Mouse (Mus musculus): ENCODE measurements at regions not wholly inside any gene's neighbourhood (a gene's known extent, or its start where the extent isn't known, plus 50 kb on each side); places are given as distances from the start of the nearest gene placed in this dataset.

DNA sequence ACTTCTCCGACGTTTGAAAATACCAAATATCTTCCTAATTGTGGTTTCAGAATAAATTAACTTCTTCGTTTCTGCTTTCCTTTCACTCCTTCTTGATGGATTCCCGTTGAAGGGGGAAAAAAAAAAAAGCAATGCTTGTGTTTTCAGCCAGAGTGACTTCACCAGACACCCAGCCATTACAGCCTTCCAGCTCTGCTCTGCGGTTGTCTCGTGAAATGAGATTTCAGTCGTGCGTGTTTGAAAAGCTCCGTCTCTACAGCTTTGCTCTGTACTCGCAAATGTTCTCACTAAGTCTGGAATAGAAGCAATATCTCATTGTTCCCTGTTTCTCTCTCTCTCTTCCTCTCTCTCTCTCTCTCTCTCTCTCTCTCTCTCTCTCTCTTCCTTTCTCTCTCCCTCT, 509.6 kb upstream of the Kif2a start:
- no peak for DNase-seq

DNA sequence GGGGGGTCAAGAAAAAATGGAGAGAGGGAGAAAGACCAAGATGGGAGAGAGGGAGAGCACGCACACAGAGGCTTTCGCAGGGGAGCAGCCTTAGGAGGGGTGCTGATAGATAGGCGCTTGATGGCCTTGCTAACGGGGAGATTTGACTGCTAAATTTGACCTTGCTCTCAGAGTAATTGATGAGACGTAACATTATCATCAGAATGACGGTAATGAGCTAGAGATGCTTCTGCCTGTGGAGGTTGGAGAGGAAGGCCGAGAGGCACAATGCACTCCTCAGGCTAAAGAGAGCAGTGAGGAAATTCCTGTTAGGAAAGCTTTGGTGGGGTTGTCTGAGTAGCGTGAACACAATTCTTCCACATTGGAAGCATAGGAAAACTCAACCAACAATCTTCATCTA, 509.1 kb upstream of the Kif2a start:
- DNase-seq: no peak

DNA sequence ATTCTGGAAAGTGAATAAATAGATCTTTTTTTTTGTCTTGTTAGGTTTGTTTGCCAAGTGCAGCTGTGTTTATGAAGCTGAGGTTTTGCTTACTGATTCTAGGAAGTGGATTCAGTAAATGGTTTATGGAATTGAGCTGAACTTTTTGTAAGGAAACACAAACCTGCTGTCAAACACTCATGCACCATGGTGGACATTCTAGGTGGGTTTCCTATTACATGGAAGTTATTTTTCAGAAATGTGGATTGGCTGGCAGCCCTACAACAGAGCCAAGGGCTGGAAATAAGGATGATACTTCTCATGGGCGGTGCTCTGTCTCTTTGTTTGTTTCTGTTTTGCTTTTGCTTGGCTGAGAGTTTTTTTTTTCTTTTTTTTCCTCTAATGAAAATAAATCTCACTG, 508.5 kb upstream of the Kif2a start:
- DNase-seq: no peak

DNA sequence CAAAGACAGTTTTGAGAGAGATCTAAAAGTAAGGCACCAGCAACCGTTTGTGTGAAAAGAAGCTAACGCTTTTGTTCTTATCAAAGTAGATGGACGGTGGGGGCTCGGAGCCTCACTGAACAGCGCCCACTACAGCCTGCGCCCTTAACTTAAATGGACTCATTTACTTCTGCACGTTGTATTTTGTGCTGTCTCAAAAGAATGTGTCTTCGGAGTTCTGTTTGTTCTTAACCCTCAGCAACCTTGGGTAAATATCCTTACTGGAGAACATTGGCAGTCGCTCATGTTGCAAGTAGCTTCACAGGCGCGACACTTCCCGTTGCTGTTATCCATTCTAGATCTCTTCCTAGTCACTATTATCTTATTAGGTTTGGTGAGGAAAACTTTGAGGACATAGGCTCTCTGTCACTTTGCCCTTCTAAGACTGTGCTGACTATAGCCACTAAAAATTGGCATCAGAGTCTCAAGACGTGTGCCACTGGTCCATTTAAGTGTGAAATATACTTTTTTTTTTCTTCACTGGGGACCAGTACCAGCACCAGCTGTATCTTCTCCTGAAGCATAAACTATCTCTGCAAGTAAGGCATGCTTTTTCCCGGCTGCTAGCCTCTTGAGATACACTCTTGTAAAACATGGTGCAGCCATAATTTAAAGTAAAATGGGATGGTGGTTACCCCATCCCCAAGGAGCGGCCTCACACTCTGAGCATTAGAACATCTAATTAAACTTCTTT, 507.0 kb upstream of the Kif2a start:
- no peak for DNase-seq

DNA sequence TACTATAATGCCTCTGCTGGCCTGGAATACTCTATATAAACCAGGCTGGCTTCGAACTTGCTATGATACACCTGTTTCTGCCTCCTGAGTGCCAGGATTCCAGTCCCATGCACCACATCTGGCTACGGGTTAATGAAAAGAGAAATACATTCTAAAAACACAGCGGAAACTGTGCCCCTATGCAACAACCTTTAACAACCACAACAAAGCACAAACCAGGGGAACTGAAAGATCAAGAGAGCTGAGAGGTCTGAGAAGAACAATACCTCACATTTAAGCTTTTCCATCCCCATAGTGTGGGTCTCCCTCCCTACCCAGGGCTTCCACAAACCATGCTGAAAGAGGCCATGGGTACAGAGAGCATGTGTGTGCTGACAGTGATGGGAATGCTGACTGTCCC, 501.0 kb upstream of the Kif2a start:
- no peak for DNase-seq

DNA sequence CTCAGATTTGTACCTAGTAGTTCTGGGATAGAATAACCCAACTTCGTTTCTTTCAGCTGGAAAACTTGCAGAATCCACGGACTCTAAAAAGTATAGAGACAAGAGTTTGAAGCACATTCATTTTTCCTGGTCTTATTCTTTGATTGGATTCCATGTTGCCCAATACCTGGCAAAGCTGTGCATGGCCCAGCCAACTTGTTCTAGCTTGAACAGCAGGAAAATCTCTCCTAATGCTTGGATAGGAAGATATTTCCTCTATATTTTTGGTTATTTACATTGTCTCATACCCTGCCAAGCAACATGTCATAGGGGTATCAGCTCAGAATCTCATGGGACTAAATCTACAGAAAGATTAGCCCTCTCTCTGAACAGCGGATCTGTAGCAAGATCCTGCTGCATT, 492.3 kb upstream of the Kif2a start:
- DNase-seq: no peak

DNA sequence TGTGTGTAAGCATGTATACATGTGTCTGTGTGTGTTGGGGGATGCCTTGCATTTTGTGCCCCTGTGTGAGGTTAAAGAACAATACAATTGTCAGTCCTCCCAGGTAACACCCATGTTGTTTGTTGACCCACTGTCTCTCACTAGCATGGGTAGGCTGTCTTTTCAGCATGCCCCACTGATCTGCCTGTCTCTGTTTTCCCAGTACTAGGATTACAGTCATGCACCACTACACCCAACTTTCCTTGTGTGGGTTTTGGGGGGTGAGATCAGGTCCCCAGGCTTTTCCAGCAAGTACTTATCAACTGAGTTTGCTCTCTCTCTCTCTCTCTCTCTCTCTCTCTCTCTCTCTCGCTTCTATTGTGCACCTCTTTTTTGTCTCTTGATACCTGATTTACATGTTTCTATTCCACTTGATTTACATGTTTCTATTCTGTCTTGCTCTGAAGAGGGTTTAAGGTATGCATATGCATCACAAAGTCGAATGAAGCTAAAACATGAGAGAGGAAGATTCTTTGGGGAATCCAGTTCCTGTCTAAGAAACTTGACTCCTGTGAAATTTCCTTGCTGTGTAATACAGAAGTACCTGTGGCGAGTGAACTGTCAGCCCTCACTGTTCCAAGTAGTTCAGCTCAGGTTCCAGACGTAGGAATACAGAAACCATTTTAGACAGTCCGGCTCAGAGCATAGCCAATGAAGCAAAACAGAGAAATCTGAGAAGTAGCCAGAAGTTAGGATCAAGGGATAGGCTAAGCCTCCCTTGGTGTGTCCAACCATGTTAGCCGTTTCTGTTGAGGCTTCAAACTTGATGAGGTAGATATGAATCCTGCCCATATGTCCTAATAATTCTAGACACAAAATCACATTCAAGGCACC, 491.6 kb upstream of the Kif2a start:
- no peak for DNase-seq

DNA sequence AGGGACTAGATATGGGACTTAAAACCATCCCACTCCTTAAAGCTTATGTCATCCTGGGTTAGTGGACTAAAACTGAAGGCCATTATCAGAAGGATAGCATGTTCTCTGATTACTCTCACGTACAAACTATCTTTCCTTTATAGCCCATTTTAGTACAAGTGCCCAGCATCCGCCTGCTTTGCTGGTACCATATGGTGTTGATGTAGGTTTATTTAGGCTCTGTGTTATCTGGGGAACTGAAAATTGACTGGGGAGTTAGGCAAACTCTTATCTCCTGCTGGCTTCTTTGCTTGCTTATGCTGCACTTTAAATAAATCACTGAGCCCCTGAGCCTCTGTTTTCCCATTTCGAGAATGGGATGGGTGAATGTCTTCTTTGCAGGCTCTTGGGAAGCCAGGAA, 485.4 kb upstream of the Kif2a start:
- no peak for DNase-seq

DNA sequence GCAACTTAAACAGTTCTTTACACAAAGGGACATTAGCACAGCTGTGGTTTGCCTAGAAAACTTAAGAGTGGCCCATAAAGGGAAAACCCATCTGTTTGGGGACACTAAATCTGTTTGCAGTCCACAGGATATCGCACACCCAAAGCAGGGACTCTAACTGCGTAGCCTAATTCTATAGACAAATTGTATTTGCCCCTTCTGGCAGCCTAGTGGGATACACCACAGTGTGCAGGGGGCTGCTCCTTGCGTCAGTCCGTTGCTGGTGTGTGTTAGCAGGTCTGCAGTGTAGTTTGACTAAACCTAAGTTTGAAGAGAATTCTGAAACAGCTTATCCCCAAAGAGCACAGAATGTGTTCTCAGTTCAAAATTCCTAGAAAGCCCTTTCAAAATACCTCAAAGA, 484.9 kb upstream of the Kif2a start:
- no peak for DNase-seq

DNA sequence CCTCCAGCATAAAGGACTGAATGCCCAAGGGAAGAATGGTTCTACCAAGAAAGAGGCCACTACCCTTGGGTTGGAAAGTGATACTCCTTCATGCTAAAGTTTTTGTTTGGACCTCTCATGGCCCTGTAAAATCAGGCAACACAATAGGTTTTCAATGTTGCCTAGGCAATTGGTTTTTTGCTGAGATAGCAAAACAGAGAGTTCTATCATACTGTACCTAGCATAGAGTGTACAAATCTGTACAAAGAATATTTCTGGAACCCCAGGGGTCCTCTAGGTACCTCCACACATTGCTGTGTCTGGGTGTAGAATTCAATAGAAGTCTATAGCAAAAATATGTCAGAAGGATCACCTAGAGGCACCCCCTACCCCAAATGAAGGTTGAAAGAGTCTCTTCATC, 483.4 kb upstream of the Kif2a start:
- no peak for DNase-seq

DNA sequence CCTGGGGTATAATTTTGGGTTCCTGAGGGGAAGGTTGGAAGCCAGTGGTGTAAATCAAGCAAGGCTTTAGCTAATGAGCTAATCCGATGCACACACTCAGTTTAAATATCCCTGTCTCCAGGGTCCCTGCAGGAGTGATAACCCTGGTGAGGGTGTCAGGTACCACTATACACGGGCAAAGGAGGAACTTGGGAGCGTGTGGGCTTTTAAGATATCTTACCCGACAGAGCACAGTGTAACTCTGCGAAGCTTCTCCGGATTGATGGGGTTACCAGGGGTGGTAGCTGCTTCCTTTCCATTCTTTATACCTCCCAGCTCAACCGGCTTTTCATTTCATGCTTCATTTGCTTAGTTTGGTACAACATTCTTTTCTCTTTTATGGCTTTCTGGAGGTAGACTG, 480.3 kb upstream of the Kif2a start:
- no peak for DNase-seq

DNA sequence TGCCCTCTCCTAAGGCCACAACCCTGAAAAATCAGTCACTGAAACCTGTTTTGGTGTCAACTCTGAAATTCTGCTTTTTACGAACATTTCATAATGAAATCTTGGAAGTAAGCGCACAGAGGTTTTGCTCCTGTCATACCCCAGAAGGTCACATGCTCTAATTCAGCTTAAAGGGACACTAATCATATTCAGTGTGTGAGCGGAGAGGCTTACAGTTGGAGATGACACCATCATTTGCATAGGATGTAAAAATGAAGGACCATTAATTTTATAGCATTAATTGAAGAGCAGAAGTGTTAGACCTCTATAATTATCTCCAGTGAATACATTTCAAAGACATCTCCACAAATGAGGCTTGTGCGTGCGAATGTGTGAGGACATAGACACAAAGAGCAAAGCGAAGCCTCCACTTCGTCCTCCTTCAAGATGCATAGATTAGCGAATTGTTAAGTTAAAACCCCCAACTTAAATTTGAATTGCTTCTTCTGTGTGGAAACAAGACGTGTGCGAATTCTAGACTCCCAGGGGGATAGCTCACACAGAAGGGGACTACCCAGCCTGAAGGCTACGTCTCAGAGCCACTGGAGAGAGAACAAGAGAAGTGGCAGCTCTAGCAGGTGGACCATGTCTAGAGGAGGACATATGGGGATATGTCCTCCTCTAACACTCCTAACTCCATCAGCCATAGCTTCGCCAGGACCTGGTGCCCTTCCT, 479.0 kb upstream of the Kif2a start:
- no peak for DNase-seq

DNA sequence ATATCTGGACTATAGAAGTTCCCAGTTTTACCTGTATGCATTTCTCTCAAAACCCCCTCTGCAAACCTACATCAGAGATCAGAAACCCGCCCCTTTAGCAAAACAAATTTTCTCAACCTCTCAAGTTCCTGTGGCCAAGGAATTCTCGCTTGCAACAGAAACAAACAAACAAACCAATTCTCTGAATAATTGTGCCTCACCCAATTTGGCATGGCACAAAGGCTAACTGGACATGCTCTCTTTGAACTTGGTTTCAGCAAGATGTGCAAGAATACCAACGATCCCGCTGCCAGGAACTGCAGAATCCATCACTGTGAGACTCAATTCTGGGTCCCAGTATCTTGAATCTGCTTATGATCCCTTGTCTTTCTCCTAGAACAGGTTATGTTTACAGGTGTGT, 477.4 kb upstream of the Kif2a start:
- DNase-seq: no peak

DNA sequence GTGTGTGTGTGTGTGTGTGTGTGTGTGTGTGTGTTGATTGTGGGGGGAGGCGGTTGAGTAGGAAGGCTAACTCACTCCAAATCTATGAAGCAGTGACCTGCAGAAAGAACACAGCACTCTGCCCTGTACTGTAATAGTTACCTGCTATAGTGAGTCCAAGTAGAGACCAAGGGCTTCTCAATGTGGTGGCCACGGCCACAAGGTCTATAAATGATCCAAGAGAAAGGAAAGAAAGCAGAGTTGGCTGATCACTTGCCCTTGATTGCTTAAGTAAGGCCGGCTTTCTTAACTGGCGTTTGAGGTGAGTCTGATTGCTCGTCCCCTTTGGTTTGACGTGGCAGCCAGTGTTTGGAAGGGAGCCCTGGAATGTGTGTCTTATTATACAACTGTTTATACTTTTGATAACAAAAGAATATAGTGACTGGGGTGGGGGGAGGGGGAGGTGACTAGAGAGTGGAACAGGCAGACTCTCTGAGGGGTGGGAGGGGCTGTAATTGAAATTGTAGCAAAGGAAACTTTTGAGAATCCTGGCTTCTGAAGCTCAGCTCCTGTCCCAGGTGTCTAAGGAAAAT, 473.3 kb upstream of the Kif2a start:
- DNase-seq: no peak

DNA sequence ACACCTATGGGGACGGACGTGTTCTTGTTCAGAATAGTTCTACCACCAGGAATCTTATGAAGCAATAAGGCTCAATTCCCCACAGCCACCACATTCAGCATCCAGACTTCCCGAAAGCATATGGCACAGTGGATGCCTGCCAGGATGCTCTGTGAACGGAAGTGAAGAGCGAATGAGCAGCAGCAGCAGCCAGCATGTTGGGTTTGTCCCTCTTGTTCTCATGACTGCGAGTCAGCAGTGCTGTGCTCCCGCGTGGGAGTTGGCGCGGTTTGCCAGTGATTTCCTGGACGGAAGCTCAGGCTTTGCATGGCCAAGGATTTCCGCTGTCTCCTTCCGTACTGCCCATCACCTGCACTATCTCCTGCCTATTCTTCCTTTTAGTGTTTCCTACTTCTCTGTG, 471.8 kb upstream of the Kif2a start:
- DNase-seq: peak; percentile 14

DNA sequence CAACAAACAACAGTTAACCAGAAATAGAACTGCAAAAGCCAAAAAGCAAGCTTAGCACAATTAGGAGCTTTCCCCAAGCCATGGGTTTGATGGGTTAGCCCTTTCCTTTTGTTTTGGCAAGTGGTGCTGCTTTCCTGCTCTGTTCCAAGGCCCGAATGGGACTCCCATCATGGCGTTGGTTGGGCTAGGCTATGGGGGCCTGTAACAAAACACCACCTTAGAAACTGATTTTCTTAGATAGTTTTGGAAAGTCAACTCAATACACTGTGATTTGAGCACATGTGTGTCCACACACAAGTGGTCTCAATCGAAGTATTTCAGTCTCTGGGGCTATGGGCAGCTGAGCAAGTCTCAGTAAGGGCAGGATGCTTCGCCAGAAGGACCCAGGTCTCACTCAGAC, 470.5 kb upstream of the Kif2a start:
- DNase-seq: no peak

DNA sequence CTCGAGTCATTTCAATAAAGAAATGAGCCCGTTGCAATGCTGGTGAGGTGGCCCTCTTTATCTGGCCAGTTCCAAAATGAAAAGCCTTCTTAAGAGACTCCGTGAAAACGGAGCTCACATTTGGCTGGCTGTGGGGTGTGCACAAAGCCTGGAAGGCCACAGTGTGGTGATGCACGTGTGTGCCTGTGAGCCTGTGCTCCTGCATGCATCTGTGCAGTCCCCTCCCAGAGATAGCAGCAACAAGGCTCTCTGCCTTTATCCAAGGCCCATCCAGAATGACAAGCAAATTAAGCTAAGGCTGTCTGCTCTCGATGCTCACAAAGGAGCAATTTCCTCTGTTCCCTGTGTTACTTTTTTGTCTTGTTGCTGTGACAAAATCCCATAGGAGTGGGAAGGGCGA, 469.5 kb upstream of the Kif2a start:
- DNase-seq: no peak

DNA sequence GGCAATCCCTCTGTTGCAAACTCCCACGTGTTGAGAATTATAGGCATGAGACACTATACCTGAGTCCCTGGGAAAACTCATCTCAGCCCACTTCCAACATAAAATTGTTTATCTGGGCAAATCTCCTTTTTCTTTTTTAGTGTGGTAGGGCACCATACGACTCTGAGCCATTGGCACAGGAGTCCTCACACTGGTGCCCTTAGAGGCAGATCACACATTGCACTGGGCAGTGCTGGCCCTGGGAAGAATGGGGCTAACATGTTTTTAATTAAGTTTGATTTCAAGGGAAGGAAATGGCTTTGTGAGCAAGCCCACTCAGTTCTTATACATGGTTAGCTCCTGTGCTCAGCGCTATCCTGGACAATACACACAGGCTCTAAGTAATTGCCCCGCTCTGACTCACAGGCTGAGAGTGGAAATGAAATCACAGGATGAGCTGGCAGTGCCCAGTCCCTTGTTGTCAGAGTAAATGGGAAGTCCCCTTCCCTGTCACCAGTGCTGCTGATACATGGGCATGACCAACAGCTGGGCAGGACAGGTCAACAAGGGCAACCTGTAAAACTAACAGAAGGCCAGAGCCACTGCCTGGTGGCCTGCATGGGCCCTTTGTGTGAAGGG, 463.6 kb upstream of the Kif2a start:
- DNase-seq: no peak

DNA sequence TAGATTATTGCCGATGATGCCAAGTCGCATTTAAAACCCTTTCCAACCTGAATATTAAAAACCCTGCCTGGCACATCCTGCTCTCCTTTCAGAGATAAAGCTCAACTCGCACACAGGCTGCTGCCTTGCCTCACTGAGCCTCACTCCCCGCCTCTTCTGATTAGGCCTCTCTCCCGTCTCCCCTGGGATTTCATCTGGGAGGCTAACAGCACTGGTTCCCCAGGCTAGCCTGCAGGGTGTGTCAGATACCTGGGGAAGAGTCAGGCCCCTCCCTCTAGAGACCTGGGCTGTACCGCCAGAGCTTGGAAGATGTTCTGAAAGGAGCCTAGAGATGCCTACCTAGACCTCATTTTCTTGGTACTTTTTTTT, 462.7 kb upstream of the Kif2a start:
- DNase-seq: no peak

DNA sequence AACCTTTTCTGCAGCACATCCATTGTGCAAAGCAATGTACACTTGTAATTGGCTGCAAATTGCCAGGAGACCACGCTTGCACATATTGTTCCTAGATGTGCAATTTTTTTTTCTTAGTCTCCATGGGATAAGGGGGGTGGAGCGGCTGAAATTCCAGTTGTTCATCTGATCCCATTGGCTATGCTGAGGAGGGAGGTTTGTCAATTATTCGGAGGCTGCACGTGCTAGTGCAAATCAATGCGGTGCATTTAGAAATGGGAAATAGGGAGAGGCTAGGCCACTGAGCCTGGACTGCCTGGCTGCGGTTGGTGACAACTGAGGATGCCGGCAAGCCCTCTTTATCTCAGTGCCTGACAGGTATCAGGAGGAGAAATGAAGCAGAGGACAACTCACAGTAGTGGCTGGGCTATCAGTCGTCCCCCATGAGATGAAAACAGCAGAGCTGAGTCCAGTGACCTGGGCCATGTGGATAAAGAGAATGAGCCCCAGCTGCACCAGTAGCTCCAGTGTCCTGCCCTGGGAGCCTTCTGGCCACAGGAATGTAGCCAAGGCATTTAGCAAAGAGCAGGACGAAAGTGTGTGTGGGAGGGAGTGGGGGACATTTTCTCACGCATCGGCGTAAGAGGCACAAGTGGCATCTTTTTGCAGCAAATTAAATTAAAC, 462.2 kb upstream of the Kif2a start:
- DNase-seq: no peak

DNA sequence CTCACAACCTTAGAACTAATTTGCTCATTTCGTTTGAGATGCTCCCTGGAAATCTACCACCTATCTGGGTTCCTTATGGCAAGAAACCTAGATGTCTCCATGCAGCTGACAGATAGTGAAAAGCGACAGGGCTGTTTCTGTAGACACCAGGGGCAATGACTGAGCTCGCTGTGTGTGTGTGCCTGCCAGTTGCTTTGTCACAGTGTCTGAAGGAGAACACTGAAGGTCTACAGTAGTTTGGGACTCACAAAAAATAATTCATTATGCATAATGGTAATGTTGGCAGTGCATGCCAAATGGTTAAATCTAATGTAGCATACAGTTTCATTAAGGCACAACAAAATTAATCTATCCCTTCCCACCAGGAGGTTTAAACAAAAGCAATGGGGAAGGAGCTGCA, 453.2 kb upstream of the Kif2a start:
- no peak for DNase-seq

Data from gastrocnemius, postnatal 25 days (tissue).